Mouse (Mus musculus) kidney, postnatal 36 days (tissue): ENCODE data around the gene Lrrc8c.
A peak's percentile ranks its signal among the peaks of the same experiment; 100 is the strongest.

Source experiments
- DNase-seq, 2 experiments: peaks; one replicate each; pipeline ENCODE4 v3.0.0; 2021 to 2022; ENCODE audit warnings: mixed read lengths in 2 of 2

Lrrc8c gene

GRCm38 (mm10) chr5:105501136-105501535 lies 18.1 kb upstream of the Lrrc8c start:
- DNase-seq = no peak

- DNase-seq = no peak
Observed at GRCm38 (mm10) chr5:105508813-105509212, 10.4 kb upstream of the Lrrc8c start.

GRCm38 (mm10) chr5:105512297-105512696 lies 6.9 kb upstream of the Lrrc8c start:
- no peak for DNase-seq

GRCm38 (mm10) chr5:105515532-105515931 lies 3.7 kb upstream of the Lrrc8c start:
- DNase-seq = no peak

- DNase-seq = no peak
Observed at GRCm38 (mm10) chr5:105516290-105516689, 2.9 kb upstream of the Lrrc8c start.

- DNase-seq = no peak
Observed at GRCm38 (mm10) chr5:105517992-105518625, 1.1 kb upstream of the Lrrc8c start.

GRCm38 (mm10) chr5:105518626-105519095 lies 527 bp upstream of the Lrrc8c start:
- peak in 1 of 2 experiments; percentile 30 for DNase-seq

- no peak for DNase-seq
Observed at GRCm38 (mm10) chr5:105519976-105520300, 750 bp downstream of the Lrrc8c start.

- no peak for DNase-seq
Observed at GRCm38 (mm10) chr5:105520442-105520965, 1.3 kb downstream of the Lrrc8c start.

- DNase-seq = peak in 1 of 2 experiments; percentile 16
Observed at GRCm38 (mm10) chr5:105523452-105523851, 4.3 kb downstream of the Lrrc8c start.

- no peak for DNase-seq
Observed at GRCm38 (mm10) chr5:105525004-105525403, 5.8 kb downstream of the Lrrc8c start.

- DNase-seq = no peak
Observed at GRCm38 (mm10) chr5:105526107-105526645, 7.0 kb downstream of the Lrrc8c start.

GRCm38 (mm10) chr5:105526766-105527165 lies 7.6 kb downstream of the Lrrc8c start:
- DNase-seq = no peak

- DNase-seq = peak in 1 of 2 experiments; percentile 11
Observed at GRCm38 (mm10) chr5:105527477-105528331, 8.5 kb downstream of the Lrrc8c start.

GRCm38 (mm10) chr5:105530576-105530975 lies 11.4 kb downstream of the Lrrc8c start:
- no peak for DNase-seq

- DNase-seq = no peak
Observed at GRCm38 (mm10) chr5:105535186-105535585, 16.0 kb downstream of the Lrrc8c start.

- no peak for DNase-seq
Observed at GRCm38 (mm10) chr5:105536172-105536571, 17.0 kb downstream of the Lrrc8c start.

GRCm38 (mm10) chr5:105537101-105537723 lies 18.0 kb downstream of the Lrrc8c start:
- DNase-seq = no peak

- DNase-seq = no peak
Observed at GRCm38 (mm10) chr5:105541051-105541450, 21.9 kb downstream of the Lrrc8c start.

GRCm38 (mm10) chr5:105545126-105545525 lies 25.9 kb downstream of the Lrrc8c start:
- no peak for DNase-seq

- DNase-seq = no peak
Observed at GRCm38 (mm10) chr5:105547115-105547514, 27.9 kb downstream of the Lrrc8c start.

- peak in 1 of 2 experiments; percentile 26 for DNase-seq
Observed at GRCm38 (mm10) chr5:105551808-105552207, 32.6 kb downstream of the Lrrc8c start.

- DNase-seq = no peak
Observed at GRCm38 (mm10) chr5:105556291-105556690, 37.1 kb downstream of the Lrrc8c start.
